Mouse (Mus musculus) cerebellum, postnatal 25 days (tissue): ENCODE data around the gene Gm44596.
"Not testable (repeated sequence)": the region's sequence is repeated elsewhere in the genome, so short reads cannot be mapped to it uniquely, and the experiment has no call there.

ENCODE experiments used
- DNase-seq, 2 experiments: peaks; one replicate each; pipeline ENCODE4 v3.0.0; 2021; ENCODE audit warnings: mixed read lengths in 2 of 2

Gene Gm44596

DNA sequence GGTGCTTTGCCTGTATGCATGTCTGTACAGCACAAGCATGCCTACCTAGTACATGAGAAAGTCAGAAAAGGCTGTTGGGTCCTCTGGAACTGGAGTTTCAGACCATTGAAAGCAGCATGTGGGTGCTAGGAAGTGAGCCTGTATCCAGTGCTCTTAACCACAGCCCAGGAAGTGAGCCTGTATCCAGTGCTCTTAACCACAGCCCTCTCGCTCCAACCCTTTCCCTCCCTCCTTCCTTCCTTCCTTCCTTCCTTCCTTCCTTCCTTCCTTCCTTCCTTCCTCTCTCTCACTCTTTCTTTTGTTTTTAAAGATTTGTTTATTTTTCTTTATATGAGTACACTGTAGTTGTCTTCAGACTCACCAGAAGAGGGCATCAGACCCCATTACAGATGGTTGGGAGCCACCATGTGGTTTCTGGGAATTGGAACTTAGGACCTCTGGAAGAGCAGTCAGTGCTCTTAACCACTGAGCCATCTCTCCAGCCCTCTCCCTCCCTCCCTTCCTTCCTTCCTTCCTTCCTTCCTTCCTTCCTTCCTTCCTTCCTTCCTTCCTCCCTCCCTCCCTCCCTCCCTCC lies 5.4 kb downstream of the Gm44596 start:
- not testable (repeated sequence) for DNase-seq

GRCm38 (mm10) chr6:128381254-128381653 lies 6.0 kb downstream of the Gm44596 start:
- DNase-seq, result no peak

GRCm38 (mm10) chr6:128383752-128384151 lies 8.4 kb downstream of the Gm44596 start:
- no peak for DNase-seq

- DNase-seq, result no peak
Observed at GRCm38 (mm10) chr6:128385026-128385425, 9.7 kb downstream of the Gm44596 start.

- no peak for DNase-seq
Observed at GRCm38 (mm10) chr6:128389185-128389584, 13.9 kb downstream of the Gm44596 start.

- DNase-seq, result no peak
Observed at GRCm38 (mm10) chr6:128390683-128391082, 15.4 kb downstream of the Gm44596 start.

DNA sequence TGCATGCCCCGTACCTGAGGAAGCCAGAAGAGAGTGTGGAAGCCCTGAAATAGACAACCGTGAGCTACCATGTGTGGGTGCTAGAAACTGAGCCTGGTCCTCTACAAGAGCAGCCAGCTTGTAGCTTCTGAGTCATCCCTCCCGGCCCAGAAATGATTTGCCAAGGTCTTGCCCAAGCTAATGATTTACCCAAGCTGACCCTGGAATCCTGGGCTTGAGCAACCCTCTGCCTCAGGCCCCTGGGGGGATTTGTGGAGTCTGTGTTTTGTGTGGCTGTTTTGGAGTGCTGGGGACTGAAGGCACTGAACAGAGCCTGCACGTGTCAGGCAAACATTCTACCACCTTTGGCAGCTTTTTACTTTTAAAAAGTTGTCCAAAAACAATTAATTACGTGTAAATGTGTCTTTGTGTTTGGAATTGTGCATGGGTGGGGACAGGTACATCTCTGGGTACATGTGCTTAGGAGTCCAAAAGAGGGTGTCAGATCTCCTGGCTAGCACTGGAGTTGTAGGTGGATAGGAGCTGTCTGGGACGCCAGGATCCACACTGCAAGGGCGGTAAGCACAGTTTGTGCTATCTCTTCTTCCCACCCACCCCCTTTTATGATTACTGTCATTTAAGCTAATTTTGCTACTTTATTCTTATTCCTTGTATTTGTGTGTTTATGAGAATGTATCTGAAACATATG lies 22.4 kb downstream of the Gm44596 start:
- no peak for DNase-seq

DNA sequence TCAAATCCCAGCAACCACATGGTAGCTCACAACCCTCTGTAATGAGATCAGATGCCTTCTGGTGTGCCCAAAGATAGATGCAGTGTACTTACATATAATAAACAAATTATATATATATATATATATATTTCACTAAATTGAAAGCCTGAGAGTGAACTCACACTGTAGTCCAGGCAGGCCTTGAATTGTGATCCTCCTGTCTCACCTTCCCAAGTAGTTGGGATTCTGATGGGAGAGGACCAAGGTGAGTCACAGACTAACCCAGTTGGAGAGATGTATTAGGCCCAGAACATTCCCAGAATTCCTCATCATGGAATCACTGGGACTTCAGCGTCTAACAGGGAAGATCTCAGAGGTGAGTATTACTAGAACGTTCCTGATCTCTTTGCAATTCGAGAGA lies 23.7 kb downstream of the Gm44596 start, which contains the start of gene Nrip2:
TSS of gene Nrip2 (plus strand) at position 301 of the 400 bp plus-strand sequence.
- DNase-seq, result no peak

DNA sequence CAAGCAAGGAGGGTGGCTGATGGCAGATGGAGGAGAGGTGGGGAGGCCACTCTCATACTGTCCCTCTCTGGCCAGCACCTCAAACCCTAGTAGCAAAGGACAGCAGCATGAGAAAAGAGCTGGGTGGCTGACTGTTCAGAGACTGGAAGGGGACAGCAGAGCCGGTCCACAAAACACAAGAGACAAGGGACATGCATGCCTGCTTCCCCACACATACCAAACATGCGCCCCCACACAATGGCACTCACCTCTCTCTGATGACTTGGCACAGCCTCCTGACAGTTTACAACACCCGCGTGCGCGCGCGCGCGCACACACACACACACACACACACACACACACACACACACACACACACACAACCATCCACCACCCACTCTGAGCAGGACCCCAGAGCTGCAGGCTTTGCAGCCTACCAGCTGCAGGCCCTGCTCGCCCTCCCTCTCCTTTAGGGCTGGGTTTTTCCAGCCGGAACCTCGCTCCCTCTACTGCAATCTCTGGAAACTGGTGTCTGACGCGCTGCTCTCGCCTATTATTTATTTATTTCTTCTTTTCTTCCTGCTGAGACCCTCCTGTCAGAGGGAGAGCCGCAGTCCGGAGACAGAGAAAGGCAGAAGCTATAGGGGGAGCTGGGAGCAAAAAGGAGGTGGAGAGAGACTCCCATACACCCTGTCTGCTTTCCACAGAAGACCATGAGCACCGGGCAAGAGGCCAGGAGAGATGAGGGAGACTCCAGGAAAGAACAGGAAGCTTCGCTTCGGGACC lies 24.3 kb downstream of the Gm44596 start:
- DNase-seq, result peak; percentile 72 to 80

DNA sequence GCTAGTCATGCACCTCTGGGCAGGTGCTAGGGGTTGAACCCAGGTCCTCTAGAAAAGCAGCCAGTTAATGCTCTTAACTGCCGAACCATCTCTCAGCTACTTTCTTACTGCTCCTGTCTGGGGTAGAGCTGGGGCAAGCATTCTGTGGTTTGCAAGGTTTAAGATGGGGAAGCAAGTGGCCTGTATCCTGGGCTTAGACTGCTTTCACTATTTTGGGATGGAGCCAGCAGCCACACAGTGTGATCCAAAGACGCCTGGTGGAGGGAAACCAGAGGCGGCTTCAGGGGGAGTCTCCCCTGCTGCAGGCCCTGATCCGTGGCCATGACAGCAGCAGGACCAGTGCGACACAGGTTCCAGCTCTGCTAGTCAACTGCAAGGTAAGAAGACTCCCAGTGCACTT lies 29.4 kb downstream of the Gm44596 start:
- peak in 1 of 2 experiments; percentile 27 for DNase-seq

DNA sequence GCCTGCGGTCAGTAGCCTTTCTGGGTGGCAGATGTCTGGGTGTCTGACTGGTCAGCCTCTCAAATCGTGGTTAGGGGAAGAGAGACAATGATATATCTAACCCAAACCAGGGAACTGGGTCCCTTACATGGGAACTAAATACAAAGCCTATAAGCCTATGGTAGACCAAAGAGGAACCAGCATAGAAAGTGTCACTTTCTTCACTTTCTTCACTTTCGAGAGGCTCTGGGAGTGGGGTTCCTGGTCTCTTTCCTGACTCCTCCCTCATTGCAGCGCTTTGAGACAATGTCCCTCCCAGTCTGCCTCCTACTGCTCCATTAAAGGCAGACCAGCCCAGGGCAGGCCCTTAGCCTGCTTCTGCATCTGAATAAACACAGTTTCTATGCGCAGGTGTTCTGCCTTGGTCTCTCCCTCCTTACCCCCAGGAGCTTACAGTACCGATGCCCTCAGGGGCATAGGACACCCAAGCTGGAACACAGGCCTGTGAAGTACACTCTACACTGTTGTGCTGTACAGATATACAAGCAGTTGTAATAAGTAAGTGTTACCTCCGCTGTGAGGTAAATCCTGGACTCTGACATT lies 33.3 kb downstream of the Gm44596 start:
- DNase-seq, result no peak

- no peak for DNase-seq
Observed at GRCm38 (mm10) chr6:128410305-128410704, 35.0 kb downstream of the Gm44596 start.

DNA sequence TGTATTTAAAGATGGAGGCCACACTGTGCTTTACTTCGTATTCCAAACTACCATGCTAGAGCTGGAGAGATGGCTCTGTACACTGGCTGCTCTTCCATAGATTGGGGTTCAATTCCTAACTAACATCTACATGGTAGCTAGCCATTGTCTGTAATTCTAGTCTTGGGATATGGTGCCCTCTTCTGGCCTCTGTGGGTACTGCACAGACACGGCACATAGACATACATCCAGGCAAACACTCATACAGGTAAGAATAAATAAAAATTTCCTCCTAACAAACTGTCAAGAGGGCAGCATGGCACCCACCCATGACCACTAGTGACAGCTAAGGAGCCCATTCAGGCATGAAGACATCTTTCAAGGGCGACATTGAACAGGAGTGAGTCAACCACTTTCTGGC lies 35.8 kb downstream of the Gm44596 start:
- peak; percentile 83 to 90 for DNase-seq

DNA sequence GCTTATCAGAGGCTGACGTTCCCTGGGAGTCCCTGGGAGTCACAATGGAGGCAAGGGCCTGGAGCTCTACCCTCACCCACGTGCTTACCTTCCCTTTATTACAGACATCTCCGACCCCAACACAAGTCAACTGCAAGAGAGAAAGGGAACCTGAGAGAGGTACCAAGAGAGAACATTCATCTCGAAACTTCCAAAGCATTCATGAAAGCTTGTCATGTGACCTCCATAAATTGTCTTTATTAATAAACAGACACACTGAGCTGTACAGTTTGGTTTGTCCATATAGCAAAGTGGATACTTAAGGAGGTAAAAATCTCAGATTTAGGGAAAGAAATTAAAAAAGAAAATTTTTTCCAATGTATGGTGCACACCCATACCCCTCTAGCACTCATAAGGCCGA lies 40.9 kb downstream of the Gm44596 start:
- DNase-seq, result no peak

- no peak for DNase-seq
Observed at GRCm38 (mm10) chr6:128418076-128418475, 42.8 kb downstream of the Gm44596 start.

- no peak for DNase-seq
Observed at GRCm38 (mm10) chr6:128421036-128421435, 45.7 kb downstream of the Gm44596 start.

GRCm38 (mm10) chr6:128421480-128421879 lies 46.2 kb downstream of the Gm44596 start:
- no peak for DNase-seq

DNA sequence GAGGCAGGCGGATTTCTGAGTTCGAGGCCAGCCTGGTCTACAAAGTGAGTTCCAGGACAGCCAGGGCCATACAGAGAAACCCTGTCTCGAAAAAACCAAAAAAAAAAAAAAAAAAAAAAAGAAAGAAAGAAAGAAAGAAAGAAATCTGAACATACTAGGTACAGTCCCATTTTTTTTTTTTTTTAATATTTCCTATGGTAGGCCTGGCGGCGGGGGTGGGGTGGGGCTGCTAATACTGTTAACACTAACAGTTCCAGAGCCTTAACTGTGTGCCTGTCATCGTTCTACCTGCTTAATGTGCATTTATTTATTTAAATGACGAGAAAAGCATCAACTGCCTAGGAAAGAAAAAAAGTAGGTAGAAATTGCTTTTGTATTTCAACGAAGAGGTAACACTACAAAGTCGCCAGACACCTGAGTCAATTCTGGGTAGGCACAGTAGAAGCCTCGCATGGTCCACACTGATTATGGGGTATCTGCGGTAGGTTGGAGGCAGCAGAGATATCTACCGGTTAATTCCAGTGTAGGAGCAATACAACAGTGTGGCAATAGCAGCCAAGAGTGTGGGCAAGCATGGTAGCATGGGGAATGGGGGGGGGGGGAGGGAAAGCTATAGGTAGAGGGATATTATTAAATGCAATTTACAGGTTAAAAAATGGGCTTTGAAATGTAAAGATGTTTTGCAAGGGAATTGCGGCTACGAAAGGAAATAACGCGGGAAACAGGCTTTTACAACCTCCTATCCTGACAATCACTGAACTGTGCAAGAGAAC lies 48.4 kb downstream of the Gm44596 start:
- peak; percentile 31 to 49 for DNase-seq

DNA sequence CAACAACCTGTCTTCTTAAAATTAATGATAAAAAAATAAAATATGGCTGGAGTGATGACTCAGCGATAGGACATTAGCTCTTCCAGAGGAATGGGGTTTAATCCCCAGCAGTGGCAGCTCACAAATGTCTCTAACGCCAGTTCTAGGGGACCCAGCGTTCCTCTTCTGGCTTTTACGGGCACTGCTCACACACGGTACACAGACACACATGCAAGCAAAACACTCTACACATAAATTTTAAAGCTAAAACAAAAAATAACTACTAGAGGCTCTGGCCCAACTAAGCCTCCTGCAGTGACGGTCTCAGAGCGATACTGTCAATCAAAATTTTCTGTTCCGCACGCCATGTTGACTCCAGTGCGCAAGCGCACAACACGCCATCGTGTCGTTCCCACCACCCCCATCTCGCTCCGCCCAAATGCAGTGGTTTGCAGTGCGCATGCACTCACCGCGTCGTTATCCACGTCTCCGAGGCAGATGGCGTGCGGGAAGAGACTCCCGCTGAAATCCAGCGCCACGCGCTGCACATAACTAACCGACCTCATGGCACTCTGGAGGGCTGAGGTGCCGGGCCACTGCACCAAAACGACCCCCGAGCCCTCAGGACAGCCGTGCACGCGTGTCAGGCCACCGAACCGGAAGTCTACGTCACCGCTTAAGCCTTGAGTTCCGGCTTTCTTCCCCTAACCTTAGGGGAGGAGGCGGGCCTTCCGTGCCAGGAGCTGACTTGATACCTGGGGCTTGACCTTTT lies 49.1 kb downstream of the Gm44596 start, which contains the start of gene Itfg2:
TSS of gene Itfg2 (minus strand) at position 663 of the 751 bp plus-strand sequence.
- peak; percentile 97 to 98 for DNase-seq

DNA sequence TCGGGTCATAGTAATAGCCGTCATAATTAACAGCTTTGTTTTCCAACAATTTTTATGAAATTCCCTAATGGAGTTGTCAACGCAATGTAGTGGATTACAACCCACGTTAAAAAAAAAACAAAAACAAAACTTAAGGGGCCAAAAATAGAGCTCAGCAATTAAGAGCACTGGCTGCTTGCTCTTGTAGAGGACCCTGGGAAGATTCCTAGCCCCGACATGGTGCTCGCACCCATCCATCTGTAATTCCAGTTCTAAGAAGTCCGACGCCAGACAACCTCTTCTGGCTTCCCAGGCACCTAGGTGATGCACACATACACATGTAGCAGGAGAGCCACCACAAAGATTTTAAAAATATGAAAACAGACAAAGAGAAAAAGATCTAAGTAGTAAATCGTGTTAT lies 49.7 kb downstream of the Gm44596 start:
- peak; percentile 35 to 43 for DNase-seq

- DNase-seq, result no peak
Observed at GRCm38 (mm10) chr6:128427571-128427970, 52.3 kb downstream of the Gm44596 start.

- no peak for DNase-seq
Observed at GRCm38 (mm10) chr6:128429300-128429699, 54.0 kb downstream of the Gm44596 start.
